Mouse (Mus musculus) thymus, postnatal 10 days (tissue): ENCODE results near the gene Ccn2.

Experiments used
- DNase-seq, 2 experiments: peaks; one replicate each; pipeline ENCODE4 v3.0.0; 2021; ENCODE audit warnings: low spot score in 2 of 2

The Ccn2 gene

GRCm38 (mm10) chr10:24641416-24642140, 46.3 kb downstream of the Ccn2 start:
- DNase-seq, result peak; percentile 34

- no peak for DNase-seq
These were observed 47.7 kb downstream of the Ccn2 start for GRCm38 (mm10) chr10:24642796-24643580.

GRCm38 (mm10) chr10:24645169-24645568, 49.9 kb downstream of the Ccn2 start:
- DNase-seq, result no peak
